Mouse (Mus musculus) heart, embryonic 14.5 days (tissue): Measurements from ENCODE around the gene Olfr67. TPM values are rescaled to one million over a fixed set of nuclear protein-coding genes. Genes with fewer than 3 reads are reported as not detected.
"Not testable (repeated sequence)": the region's sequence is repeated elsewhere in the genome, so short reads cannot be mapped to it uniquely, and the experiment has no call there.

Experiments
- ATAC-seq: fragments of 200-750 bp; cut with Nextera tagmentation; 2 replicates; pipeline ENCODE4 v1.8.0; 2017; ENCODE audit warnings: low read depth, moderate TSS enrichment; ENCODE audit not compliant: insufficient number of reproducible peaks, insufficient read depth, low FRiP score
- H3K27ac ChIP-seq, 2 experiments: fragments of 200-500 bp in 1 of 2; fragments of 300-500 bp in 1 of 2; sonication (generic) in 1 of 2; replicated peaks in 1 of 2; 2 replicates each; pipeline ENCODE4 v1.5.1; 2012 to 2014; ENCODE audit warnings: low read depth in 2 of 2, low read length in 2 of 2, control low read depth in 1 of 2, mild to moderate bottlenecking in 1 of 2, mixed read lengths in 1 of 2; ENCODE audit not compliant: control insufficient read depth in 1 of 2, insufficient read depth in 1 of 2
- H3K27me3 ChIP-seq: fragments of 300-500 bp; sonication (generic); 2 replicates; pipeline ENCODE4 v1.6.1; 2014; ENCODE audit warnings: mild to moderate bottlenecking, low read length, control low read depth; ENCODE audit not compliant: control insufficient read depth, insufficient read depth
- H3K36me3 ChIP-seq: fragments of 300-500 bp; sonication (generic); 2 replicates; pipeline ENCODE4 v1.6.1; 2014; ENCODE audit warnings: mild to moderate bottlenecking, control low read depth, low read length, mixed read lengths; ENCODE audit not compliant: control insufficient read depth, insufficient read depth
- H3K4me1 ChIP-seq, 2 experiments: fragments of 200-500 bp in 1 of 2; fragments of 300-500 bp in 1 of 2; sonication (generic) in 1 of 2; 2 replicates each; pipeline ENCODE4 v1.6.1; 2012 to 2014; ENCODE audit warnings: low read length in 2 of 2, control low read depth in 1 of 2, mixed read lengths in 1 of 2; ENCODE audit not compliant: control insufficient read depth in 2 of 2, insufficient read depth in 2 of 2
- H3K4me2 ChIP-seq: fragments of 300-500 bp; sonication (generic); 2 replicates; pipeline ENCODE4 v1.6.1; 2014; ENCODE audit warnings: mild to moderate bottlenecking, low read length
- H3K4me3 ChIP-seq, 2 experiments: fragments of 200-500 bp in 1 of 2; fragments of 300-500 bp in 1 of 2; sonication (generic) in 1 of 2; 2 replicates each; pipeline ENCODE4 v1.5.1; 2012 to 2014; ENCODE audit warnings: low read length in 2 of 2, mild to moderate bottlenecking in 2 of 2, control low read depth in 1 of 2, low read depth in 1 of 2, moderate library complexity in 1 of 2; ENCODE audit not compliant: control insufficient read depth in 1 of 2, insufficient read depth in 1 of 2
- H3K9ac ChIP-seq: fragments of 300-500 bp; sonication (generic); 2 replicates; pipeline ENCODE4 v1.6.1; 2014; ENCODE audit warnings: mild to moderate bottlenecking, low read length
- H3K9me3 ChIP-seq: fragments of 300-500 bp; sonication (generic); 2 replicates; pipeline ENCODE4 v1.6.1; 2016; ENCODE audit warnings: low read length, control low read depth; ENCODE audit not compliant: control insufficient read depth
- WGBS: fragments of 180-500 bp; shearing (Covaris S2); extraction: QIAGEN DNeasy Blood & Tissue Kit; methylation state at CpG from one replicate; pipeline ENCODE4 v1.1.7; 2014; 5-methylcytosine and 5-hydroxymethylcytosine counted together
- polyA plus RNA-seq: library from polyadenylated mRNA; unstranded; fragments of >200 nt; fragmentation: Nextera tagmentation; extraction: Ambion mirVana; gene quantifications from 2 replicates; pipeline ENCODE4 v1.2.1, GENCODE M21; 2014

The Olfr67 gene
- polyA plus RNA-seq, 1 experiment from 2014 or later: not detected

- ATAC-seq, H3K36me3 ChIP-seq, H3K4me2 ChIP-seq, H3K27me3 ChIP-seq, H3K4me1 ChIP-seq, H3K27ac ChIP-seq, H3K9ac ChIP-seq, H3K9me3 ChIP-seq, H3K4me3 ChIP-seq: not testable (repeated sequence)
- 80% methylated on average over 1 of the region's 2 CpGs for WGBS
These were observed 23.5 kb upstream of the Olfr67 start for GRCm38 (mm10) chr7:103815085-103815484.

- H3K4me3 ChIP-seq: no peak within 1 kb of the TSS
- ATAC-seq: no peak
- H3K9me3 ChIP-seq: no peaks in the 10 kb centered on the region
- H3K4me1 ChIP-seq: no peaks in the 10 kb centered on the region
- no peak within 1 kb of the TSS for H3K27ac ChIP-seq
- H3K9ac ChIP-seq: no peak within 1 kb of the TSS
- H3K4me2 ChIP-seq: no peak within 1 kb of the TSS
- no peaks in the 10 kb centered on the region for H3K36me3 ChIP-seq
- H3K27me3 ChIP-seq: no peaks in the 10 kb centered on the region
- WGBS: 75% methylated on average over 3 of the region's 3 CpGs
These were observed 22.1 kb upstream of the Olfr67 start, which contains the start of gene Hbb-bt for GRCm38 (mm10) chr7:103813766-103814165. TSS of gene Hbb-bt (minus strand) at chr7:103813996.

- not testable (repeated sequence) for H3K27ac ChIP-seq, H3K4me2 ChIP-seq, H3K27me3 ChIP-seq, H3K9me3 ChIP-seq, ATAC-seq, H3K4me1 ChIP-seq, H3K9ac ChIP-seq, H3K4me3 ChIP-seq, H3K36me3 ChIP-seq
- WGBS: no CpG with 5 or more reads among the region's 3 CpGs
These were observed 21.5 kb upstream of the Olfr67 start for GRCm38 (mm10) chr7:103813152-103813551.

GRCm38 (mm10) chr7:103812174-103812573 is 20.6 kb upstream of the Olfr67 start:
- ATAC-seq: no peak

GRCm38 (mm10) chr7:103811223-103811845 is 19.7 kb upstream of the Olfr67 start:
- Histone ChIP-seq H3K4me3 (no peak overlapping the region), H3K9me3 (no peaks in the 10 kb centered on the region), H3K4me1 (no peaks in the 10 kb centered on the region), H3K9ac (no peak overlapping the region), H3K4me2 (no peak overlapping the region), H3K27ac (no peak overlapping the region), H3K27me3 (no peaks in the 10 kb centered on the region), H3K36me3 (no peaks in the 10 kb centered on the region)
- 73% methylated on average over 1 of the region's 1 CpGs for WGBS
- no peak for ATAC-seq

More at GRCm38 (mm10) chr7:103812174-103812573, 20.6 kb upstream of the Olfr67 start:
- Histone ChIP-seq H3K27ac (no peak overlapping the region), H3K4me1 (no peaks in the 10 kb centered on the region), H3K9me3 (no peaks in the 10 kb centered on the region), H3K36me3 (no peaks in the 10 kb centered on the region), H3K27me3 (no peaks in the 10 kb centered on the region), H3K4me2 (no peak overlapping the region), H3K9ac (no peak overlapping the region), H3K4me3 (no peak overlapping the region)
- 29% methylated on average over 1 of the region's 1 CpGs for WGBS

GRCm38 (mm10) chr7:103810746-103811145 is 19.1 kb upstream of the Olfr67 start:
- WGBS: 76% methylated on average over 3 of the region's 3 CpGs
- ATAC-seq: no peak
- H3K4me3 ChIP-seq: no peak overlapping the region

GRCm38 (mm10) chr7:103810296-103810695 is 18.7 kb upstream of the Olfr67 start:
- Histone ChIP-seq H3K4me3 (no peak overlapping the region), H3K27ac (no peak overlapping the region), H3K27me3 (no peaks in the 10 kb centered on the region), H3K9ac (no peak overlapping the region), H3K9me3 (no peaks in the 10 kb centered on the region), H3K4me2 (no peak overlapping the region), H3K36me3 (no peaks in the 10 kb centered on the region), H3K4me1 (no peaks in the 10 kb centered on the region)
- WGBS: 69% methylated on average over 1 of the region's 1 CpGs
- no peak for ATAC-seq

More at GRCm38 (mm10) chr7:103810746-103811145, 19.1 kb upstream of the Olfr67 start:
- H3K27ac ChIP-seq: no peak overlapping the region
- H3K9ac ChIP-seq: no peak overlapping the region
- H3K27me3 ChIP-seq: no peaks in the 10 kb centered on the region
- H3K4me1 ChIP-seq: no peaks in the 10 kb centered on the region
- no peaks in the 10 kb centered on the region for H3K36me3 ChIP-seq
- no peaks in the 10 kb centered on the region for H3K9me3 ChIP-seq
- H3K4me2 ChIP-seq: no peak overlapping the region

GRCm38 (mm10) chr7:103809801-103810155 is 18.2 kb upstream of the Olfr67 start:
- Histone ChIP-seq H3K9me3 (no peaks in the 10 kb centered on the region), H3K4me2 (no peak overlapping the region), H3K27ac (no peak overlapping the region), H3K9ac (no peak overlapping the region), H3K27me3 (no peaks in the 10 kb centered on the region), H3K4me1 (no peaks in the 10 kb centered on the region), H3K4me3 (no peak overlapping the region), H3K36me3 (no peaks in the 10 kb centered on the region)
- 35% methylated on average over 1 of the region's 1 CpGs for WGBS
- ATAC-seq: no peak
